Mouse (Mus musculus): ENCODE results near the gene D130043K22Rik. TPM values are rescaled to one million over a fixed set of nuclear protein-coding genes. Genes with fewer than 3 reads are reported as not detected.

Gene D130043K22Rik
- polyA plus RNA-seq, 1 experiment from 2014 or later = 0.64 TPM

GRCm38 (mm10) chr13:24803196-24803595 is 41.7 kb upstream of the D130043K22Rik start:
- peak overlapping the region; percentile 18; the same call in 1 of the 2 replicates for H3K9ac ChIP-seq (replicated peaks; ENCODE audit: low read depth, low read length)
- ATAC-seq (ENCODE audit: insufficient number of reproducible peaks, insufficient read depth, low FRiP score, low read depth) = no peak

GRCm38 (mm10) chr13:24806079-24806478 is 38.9 kb upstream of the D130043K22Rik start:
- peaks cover 12% of the 10 kb centered on the region; the same call in 1 of the 2 replicates for H3K4me1 ChIP-seq (ENCODE audit: control insufficient read depth, insufficient read depth, low read length)
- no peaks in the 10 kb centered on the region for H3K27me3 ChIP-seq (ENCODE audit: control insufficient read depth, insufficient read depth, low read length)
- H3K27ac ChIP-seq (ENCODE audit: low read length) = no peak overlapping the region
- no peak overlapping the region for H3K4me3 ChIP-seq (ENCODE audit: low read depth, low read length)
- no peak overlapping the region for H3K4me2 ChIP-seq (replicated peaks; ENCODE audit: low read depth, low read length)
- H3K9ac ChIP-seq (replicated peaks; ENCODE audit: low read depth, low read length) = no peak overlapping the region
- H3K36me3 ChIP-seq (ENCODE audit: control insufficient read depth, insufficient read depth, low read length) = peaks cover 50% of the 10 kb centered on the region
- ATAC-seq (ENCODE audit: insufficient number of reproducible peaks, insufficient read depth, low FRiP score, low read depth) = no peak
- no peaks in the 10 kb centered on the region for H3K9me3 ChIP-seq (ENCODE audit: control insufficient read depth, low read depth, low read length)

More at GRCm38 (mm10) chr13:24803196-24803595, 41.7 kb upstream of the D130043K22Rik start:
- Histone ChIP-seq H3K4me1 (ENCODE audit: control insufficient read depth, insufficient read depth, low read length) (peaks cover 12% of the 10 kb centered on the region; the same call in 1 of the 2 replicates), H3K9me3 (ENCODE audit: control insufficient read depth, low read depth, low read length) (no peaks in the 10 kb centered on the region), H3K4me2 (replicated peaks; ENCODE audit: low read depth, low read length) (peak overlapping the region; percentile 74), H3K36me3 (ENCODE audit: control insufficient read depth, insufficient read depth, low read length) (peaks cover 26% of the 10 kb centered on the region), H3K4me3 (ENCODE audit: low read depth, low read length) (peak overlapping the region; percentile 99), H3K27me3 (ENCODE audit: control insufficient read depth, insufficient read depth, low read length) (no peaks in the 10 kb centered on the region), H3K27ac (ENCODE audit: low read length) (no peak overlapping the region)
- WGBS = 10% methylated on average over 2 of the region's 2 CpGs

GRCm38 (mm10) chr13:24812521-24812920 is 32.4 kb upstream of the D130043K22Rik start:
- H3K4me1 ChIP-seq (ENCODE audit: control insufficient read depth, insufficient read depth, low read length) = no peaks in the 10 kb centered on the region
- no peak overlapping the region for H3K4me2 ChIP-seq (replicated peaks; ENCODE audit: low read depth, low read length)
- H3K9me3 ChIP-seq (ENCODE audit: control insufficient read depth, low read depth, low read length) = no peaks in the 10 kb centered on the region
- WGBS = 94% methylated on average over 2 of the region's 2 CpGs
- no peak for ATAC-seq (ENCODE audit: insufficient number of reproducible peaks, insufficient read depth, low FRiP score, low read depth)
- H3K36me3 ChIP-seq (ENCODE audit: control insufficient read depth, insufficient read depth, low read length) = peaks cover 65% of the 10 kb centered on the region
- no peak overlapping the region for H3K9ac ChIP-seq (replicated peaks; ENCODE audit: low read depth, low read length)
- H3K4me3 ChIP-seq (ENCODE audit: low read depth, low read length) = no peak overlapping the region
- H3K27me3 ChIP-seq (ENCODE audit: control insufficient read depth, insufficient read depth, low read length) = no peaks in the 10 kb centered on the region
- no peak overlapping the region for H3K27ac ChIP-seq (ENCODE audit: low read length)

- no peak for ATAC-seq (ENCODE audit: insufficient number of reproducible peaks, insufficient read depth, low FRiP score, low read depth)
- Histone ChIP-seq H3K9ac (replicated peaks; ENCODE audit: low read depth, low read length) (no peak overlapping the region), H3K36me3 (ENCODE audit: control insufficient read depth, insufficient read depth, low read length) (peaks cover 49% of the 10 kb centered on the region)
Observed at GRCm38 (mm10) chr13:24814616-24815015, 30.3 kb upstream of the D130043K22Rik start.

GRCm38 (mm10) chr13:24816125-24817092 is 28.5 kb upstream of the D130043K22Rik start:
- H3K36me3 ChIP-seq (ENCODE audit: control insufficient read depth, insufficient read depth, low read length) = peaks cover 32% of the 10 kb centered on the region
- no peaks in the 10 kb centered on the region for H3K4me1 ChIP-seq (ENCODE audit: control insufficient read depth, insufficient read depth, low read length)
- WGBS = 60% methylated on average over 4 of the region's 4 CpGs
- no peak overlapping the region for H3K27ac ChIP-seq (ENCODE audit: low read length)
- no peak overlapping the region for H3K9ac ChIP-seq (replicated peaks; ENCODE audit: low read depth, low read length)
- H3K9me3 ChIP-seq (ENCODE audit: control insufficient read depth, low read depth, low read length) = no peaks in the 10 kb centered on the region
- H3K4me3 ChIP-seq (ENCODE audit: low read depth, low read length) = no peak overlapping the region
- H3K4me2 ChIP-seq (replicated peaks; ENCODE audit: low read depth, low read length) = no peak overlapping the region
- ATAC-seq (ENCODE audit: insufficient number of reproducible peaks, insufficient read depth, low FRiP score, low read depth) = peak; percentile 79
- H3K27me3 ChIP-seq (ENCODE audit: control insufficient read depth, insufficient read depth, low read length) = no peaks in the 10 kb centered on the region

More at GRCm38 (mm10) chr13:24814616-24815015, 30.3 kb upstream of the D130043K22Rik start:
- Histone ChIP-seq H3K4me3 (ENCODE audit: low read depth, low read length) (no peak overlapping the region), H3K9me3 (ENCODE audit: control insufficient read depth, low read depth, low read length) (no peaks in the 10 kb centered on the region), H3K27me3 (ENCODE audit: control insufficient read depth, insufficient read depth, low read length) (no peaks in the 10 kb centered on the region), H3K4me1 (ENCODE audit: control insufficient read depth, insufficient read depth, low read length) (no peaks in the 10 kb centered on the region), H3K27ac (ENCODE audit: low read length) (no peak overlapping the region), H3K4me2 (replicated peaks; ENCODE audit: low read depth, low read length) (no peak overlapping the region)
- 86% methylated on average over 1 of the region's 1 CpGs for WGBS

- Histone ChIP-seq H3K27me3 (ENCODE audit: control insufficient read depth, insufficient read depth, low read length) (no peaks in the 10 kb centered on the region), H3K9me3 (ENCODE audit: control insufficient read depth, low read depth, low read length) (no peaks in the 10 kb centered on the region), H3K4me1 (ENCODE audit: control insufficient read depth, insufficient read depth, low read length) (no peaks in the 10 kb centered on the region), H3K27ac (ENCODE audit: low read length) (no peak overlapping the region), H3K4me3 (ENCODE audit: low read depth, low read length) (no peak overlapping the region), H3K4me2 (replicated peaks; ENCODE audit: low read depth, low read length) (no peak overlapping the region), H3K9ac (replicated peaks; ENCODE audit: low read depth, low read length) (no peak overlapping the region), H3K36me3 (ENCODE audit: control insufficient read depth, insufficient read depth, low read length) (peaks cover 5% of the 10 kb centered on the region; the same call in 1 of the 2 replicates)
- WGBS = 79% methylated on average over 1 of the region's 1 CpGs
- no peak for ATAC-seq (ENCODE audit: insufficient number of reproducible peaks, insufficient read depth, low FRiP score, low read depth)
Observed at GRCm38 (mm10) chr13:24819931-24820330, 25.0 kb upstream of the D130043K22Rik start.

- WGBS = 83% methylated on average over 16 of the region's 16 CpGs
- no peak overlapping the region for H3K9ac ChIP-seq (replicated peaks; ENCODE audit: low read depth, low read length)
- no peaks in the 10 kb centered on the region; the same call in 1 of the 2 replicates for H3K36me3 ChIP-seq (ENCODE audit: control insufficient read depth, insufficient read depth, low read length)
- no peak overlapping the region for H3K4me2 ChIP-seq (replicated peaks; ENCODE audit: low read depth, low read length)
- no peak overlapping the region for H3K4me3 ChIP-seq (ENCODE audit: low read depth, low read length)
- H3K4me1 ChIP-seq (ENCODE audit: control insufficient read depth, insufficient read depth, low read length) = no peaks in the 10 kb centered on the region
- H3K9me3 ChIP-seq (ENCODE audit: control insufficient read depth, low read depth, low read length) = no peaks in the 10 kb centered on the region
- no peaks in the 10 kb centered on the region for H3K27me3 ChIP-seq (ENCODE audit: control insufficient read depth, insufficient read depth, low read length)
- H3K27ac ChIP-seq (ENCODE audit: low read length) = no peak overlapping the region
- no peak for ATAC-seq (ENCODE audit: insufficient number of reproducible peaks, insufficient read depth, low FRiP score, low read depth)
Observed at GRCm38 (mm10) chr13:24822663-24823343, 22.1 kb upstream of the D130043K22Rik start.

- H3K36me3 ChIP-seq (ENCODE audit: control insufficient read depth, insufficient read depth, low read length) = no peaks in the 10 kb centered on the region; the same call in 1 of the 2 replicates
- 91% methylated on average over 4 of the region's 4 CpGs for WGBS
Observed at GRCm38 (mm10) chr13:24824647-24825046, 20.3 kb upstream of the D130043K22Rik start.

More at GRCm38 (mm10) chr13:24824647-24825046, 20.3 kb upstream of the D130043K22Rik start:
- Histone ChIP-seq H3K4me2 (replicated peaks; ENCODE audit: low read depth, low read length) (no peak overlapping the region), H3K4me3 (ENCODE audit: low read depth, low read length) (no peak overlapping the region), H3K27ac (ENCODE audit: low read length) (no peak overlapping the region), H3K9ac (replicated peaks; ENCODE audit: low read depth, low read length) (no peak overlapping the region), H3K27me3 (ENCODE audit: control insufficient read depth, insufficient read depth, low read length) (no peaks in the 10 kb centered on the region), H3K9me3 (ENCODE audit: control insufficient read depth, low read depth, low read length) (no peaks in the 10 kb centered on the region), H3K4me1 (ENCODE audit: control insufficient read depth, insufficient read depth, low read length) (no peaks in the 10 kb centered on the region)
- ATAC-seq (ENCODE audit: insufficient number of reproducible peaks, insufficient read depth, low FRiP score, low read depth) = no peak

All from stomach, embryonic 14.5 days (tissue).